Mouse (Mus musculus) thymus, postnatal 14 days (tissue): Measurements from ENCODE around the gene Slc6a21.

Experiments used
- DNase-seq: peaks from one replicate; pipeline ENCODE4 v3.0.0; 2021

The Slc6a21 gene

DNA sequence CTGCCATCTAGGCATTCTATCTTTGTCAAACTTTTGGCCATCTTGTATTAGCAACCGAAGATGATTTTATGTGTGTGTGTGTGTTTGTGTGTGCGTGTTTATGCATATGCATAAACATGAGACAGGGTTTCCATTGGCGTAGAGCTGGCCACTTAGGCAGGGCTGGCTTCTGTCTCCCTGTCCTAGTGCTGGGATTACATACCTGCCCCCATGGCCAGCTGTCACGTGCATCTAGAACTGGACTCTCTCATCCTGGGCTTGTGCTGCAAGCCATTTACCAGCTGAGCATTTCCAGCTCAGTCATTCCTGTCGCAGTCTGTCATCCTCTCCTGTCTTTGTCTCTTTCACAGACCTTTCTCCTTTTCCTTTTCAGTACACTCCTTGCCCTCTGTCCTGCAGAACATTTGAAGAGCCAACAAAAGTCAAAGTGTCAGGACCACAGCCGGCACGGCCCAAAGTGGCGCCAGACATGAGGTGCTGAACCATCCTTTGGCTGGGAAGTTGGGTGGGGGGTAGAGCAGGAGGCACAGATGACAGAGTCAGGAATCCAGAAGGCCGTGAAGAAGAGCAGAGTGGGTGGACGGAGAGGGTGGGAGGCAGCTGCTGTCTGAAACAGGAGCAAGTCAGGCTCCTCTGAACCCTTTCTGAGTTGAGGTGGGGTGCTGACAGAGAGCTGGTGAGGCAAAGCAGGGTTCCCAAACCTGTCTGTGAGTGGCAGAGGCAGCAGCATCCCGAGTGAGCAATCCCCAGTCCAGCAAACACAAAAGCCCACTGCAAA lies 20.1 kb upstream of the Slc6a21 start:
- DNase-seq: no peak

GRCm38 (mm10) chr7:45259281-45259680 lies 18.0 kb upstream of the Slc6a21 start:
- DNase-seq: no peak

DNA sequence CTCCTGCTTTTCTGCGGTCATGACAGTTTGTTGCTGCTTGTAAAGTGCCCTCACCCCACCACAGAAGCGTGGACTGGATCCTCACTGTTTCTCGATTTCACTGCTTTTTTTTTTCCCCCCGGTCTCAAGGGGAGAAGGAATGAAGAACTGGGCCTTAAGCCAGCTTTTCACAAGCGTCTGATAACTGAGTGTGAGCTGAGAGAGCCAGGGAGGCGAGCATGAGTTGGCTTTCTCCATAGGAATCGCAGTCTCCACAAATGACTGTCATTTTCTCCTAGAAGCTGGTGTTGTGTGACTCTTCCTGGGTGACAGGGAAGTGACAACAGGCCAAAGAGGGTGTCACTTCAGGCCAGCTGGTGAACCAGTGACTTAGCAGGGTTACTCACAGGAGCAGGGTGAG lies 15.0 kb upstream of the Slc6a21 start:
- DNase-seq: no peak

DNA sequence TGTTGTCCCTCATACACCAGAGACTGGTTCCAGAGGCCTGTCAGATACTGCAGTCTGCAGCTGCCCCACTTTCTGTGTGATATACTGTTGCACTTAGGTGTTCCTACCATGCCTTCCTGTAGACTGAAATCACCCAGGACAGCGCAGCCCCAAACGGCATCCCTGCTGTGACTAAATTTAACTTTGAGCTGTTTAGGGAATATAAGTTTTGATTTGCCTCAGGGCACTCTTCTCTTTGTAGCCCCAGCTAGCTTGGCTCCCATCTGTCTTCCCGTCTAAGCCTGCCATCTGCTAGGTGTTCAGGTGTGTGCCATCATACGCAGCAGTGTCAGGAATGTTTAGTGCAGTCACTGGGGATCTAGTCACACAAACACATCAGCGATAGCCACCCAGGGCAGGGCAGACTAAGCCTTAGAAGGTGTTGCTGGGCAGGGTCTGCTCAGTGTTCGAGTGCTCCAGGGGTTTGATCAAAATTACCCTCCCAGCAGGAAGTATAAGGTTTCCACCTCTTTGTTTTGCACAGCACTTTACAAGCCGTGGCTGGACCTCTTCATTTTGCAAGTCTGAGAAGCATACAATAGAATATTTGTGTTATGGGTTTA lies 14.2 kb upstream of the Slc6a21 start:
- no peak for DNase-seq

DNA sequence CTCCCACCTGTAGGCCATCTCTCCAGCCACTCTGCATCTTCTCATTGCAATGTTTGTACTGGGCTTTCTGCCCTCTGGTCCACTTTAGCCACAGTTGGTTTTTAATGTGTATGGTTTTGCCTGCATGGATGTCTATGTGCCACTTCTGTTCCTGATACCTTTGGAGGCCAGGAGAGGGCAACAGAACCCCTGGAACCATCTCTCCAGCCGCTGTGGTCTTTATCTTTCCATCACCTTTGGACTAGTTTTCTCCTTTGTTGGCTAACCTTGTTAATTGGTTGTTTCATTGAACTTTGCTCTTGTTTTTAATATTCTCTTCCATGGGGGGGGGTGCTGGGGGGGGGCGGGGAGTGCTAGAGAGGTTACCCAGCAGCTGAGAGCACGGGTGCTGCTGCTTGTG lies 13.0 kb upstream of the Slc6a21 start:
- no peak for DNase-seq

DNA sequence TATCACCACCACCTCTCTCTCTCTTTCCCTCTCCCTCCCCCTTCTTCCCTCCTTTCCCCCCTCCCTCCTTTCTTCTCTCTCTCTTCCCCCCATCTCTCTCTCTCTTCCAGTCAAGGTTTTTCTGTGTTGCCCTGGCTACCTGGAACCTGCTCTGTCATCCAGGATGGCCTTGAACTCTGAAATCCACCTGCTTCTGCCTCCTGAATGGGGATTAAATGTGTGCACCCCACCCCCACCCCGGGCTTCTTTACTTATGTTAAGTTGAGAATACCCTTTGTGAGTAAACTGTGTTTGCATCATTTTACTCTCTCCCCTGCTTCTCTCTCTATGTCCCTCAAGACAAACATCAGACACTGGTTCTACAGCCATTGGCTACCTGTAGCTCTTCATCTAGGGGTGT lies 11.8 kb upstream of the Slc6a21 start:
- no peak for DNase-seq

GRCm38 (mm10) chr7:45272786-45273412 lies 4.4 kb upstream of the Slc6a21 start:
- DNase-seq: no peak

DNA sequence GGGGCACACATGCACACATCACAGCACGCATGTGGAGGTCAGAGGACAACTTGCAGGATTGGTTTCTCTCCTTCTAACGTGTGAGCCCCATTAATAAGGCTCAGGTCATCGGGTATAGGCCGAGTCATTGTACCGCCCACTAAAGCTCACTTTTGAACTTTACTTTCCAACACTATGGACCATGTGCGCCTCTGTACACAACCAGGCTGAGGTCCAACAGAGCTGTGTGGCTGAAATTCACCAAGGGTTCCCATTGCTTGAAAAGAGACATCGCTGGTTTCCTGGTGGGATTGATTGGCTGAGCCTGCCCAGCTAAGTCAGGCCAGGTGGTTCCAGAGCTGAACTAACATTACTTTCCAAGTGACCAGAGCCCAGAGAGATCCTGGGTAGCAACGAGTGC lies 3.6 kb upstream of the Slc6a21 start:
- no peak for DNase-seq

DNA sequence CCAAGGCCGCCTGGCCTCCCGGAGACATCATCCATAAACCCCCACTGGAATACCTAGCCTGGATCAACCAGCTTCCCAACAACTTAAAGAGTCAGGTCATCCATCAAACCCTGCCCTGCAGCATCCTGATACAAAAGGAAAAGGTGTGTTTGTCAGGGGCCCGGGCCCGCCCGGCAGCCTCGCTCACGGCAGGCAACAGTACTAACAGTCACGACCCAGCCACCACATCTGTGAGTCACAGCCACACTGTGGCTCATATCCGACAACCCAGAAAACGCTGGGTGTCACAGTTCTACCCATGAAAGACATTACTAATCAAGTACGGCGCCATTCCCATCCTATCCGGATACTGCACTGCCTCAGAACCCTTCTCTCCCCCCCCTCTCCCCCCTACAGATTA lies 9.2 kb downstream of the Slc6a21 start:
- DNase-seq: no peak

- DNase-seq: no peak
These were observed 19.3 kb downstream of the Slc6a21 start for GRCm38 (mm10) chr7:45296626-45297025.

GRCm38 (mm10) chr7:45297563-45297962 lies 20.2 kb downstream of the Slc6a21 start:
- DNase-seq: no peak

GRCm38 (mm10) chr7:45299752-45300151 lies 22.4 kb downstream of the Slc6a21 start:
- DNase-seq: peak; percentile 48

DNA sequence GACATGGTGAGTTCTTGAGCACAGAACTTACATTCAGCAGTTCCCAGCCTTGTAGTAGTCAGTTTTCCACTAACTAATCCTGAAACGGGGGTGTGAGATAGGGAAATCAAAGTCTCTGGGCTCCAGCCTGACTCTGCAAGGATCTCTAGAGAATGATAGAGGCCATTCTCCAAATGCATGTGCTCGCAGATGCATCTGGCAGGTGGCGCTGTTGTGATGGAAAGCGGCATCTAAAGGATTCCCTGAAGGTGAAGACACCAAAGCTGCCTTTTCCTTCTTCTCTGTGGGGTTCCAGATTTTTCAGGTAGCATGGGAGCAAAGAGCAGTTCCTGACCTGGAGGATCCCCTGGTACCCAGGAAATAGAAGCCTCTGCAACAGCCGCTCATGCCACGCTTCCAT lies 23.0 kb downstream of the Slc6a21 start:
- peak; percentile 53 for DNase-seq

- no peak for DNase-seq
These were observed 25.3 kb downstream of the Slc6a21 start for GRCm38 (mm10) chr7:45302626-45303025.

GRCm38 (mm10) chr7:45304869-45305268 lies 27.6 kb downstream of the Slc6a21 start:
- peak; percentile 16 for DNase-seq

DNA sequence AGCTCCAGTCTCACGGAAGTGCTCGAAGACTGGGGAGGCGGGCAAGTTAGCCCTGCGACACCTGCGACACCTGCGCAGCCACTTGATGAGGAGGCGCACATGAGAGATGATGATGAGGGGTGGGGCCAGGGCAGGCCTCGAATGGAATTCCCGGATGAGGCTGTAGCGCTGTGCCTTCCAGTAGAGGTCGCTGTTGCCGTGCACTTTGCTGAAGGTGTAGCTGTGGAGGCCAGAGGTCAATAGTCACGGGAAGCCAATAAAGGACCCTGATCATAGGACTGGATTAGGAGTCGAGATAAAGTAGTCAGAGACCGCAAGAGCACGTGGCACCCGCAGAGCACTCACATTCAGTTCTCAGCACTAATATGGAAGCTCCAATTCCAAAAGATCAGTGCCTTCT lies 28.0 kb downstream of the Slc6a21 start:
- peak; percentile 58 for DNase-seq

DNA sequence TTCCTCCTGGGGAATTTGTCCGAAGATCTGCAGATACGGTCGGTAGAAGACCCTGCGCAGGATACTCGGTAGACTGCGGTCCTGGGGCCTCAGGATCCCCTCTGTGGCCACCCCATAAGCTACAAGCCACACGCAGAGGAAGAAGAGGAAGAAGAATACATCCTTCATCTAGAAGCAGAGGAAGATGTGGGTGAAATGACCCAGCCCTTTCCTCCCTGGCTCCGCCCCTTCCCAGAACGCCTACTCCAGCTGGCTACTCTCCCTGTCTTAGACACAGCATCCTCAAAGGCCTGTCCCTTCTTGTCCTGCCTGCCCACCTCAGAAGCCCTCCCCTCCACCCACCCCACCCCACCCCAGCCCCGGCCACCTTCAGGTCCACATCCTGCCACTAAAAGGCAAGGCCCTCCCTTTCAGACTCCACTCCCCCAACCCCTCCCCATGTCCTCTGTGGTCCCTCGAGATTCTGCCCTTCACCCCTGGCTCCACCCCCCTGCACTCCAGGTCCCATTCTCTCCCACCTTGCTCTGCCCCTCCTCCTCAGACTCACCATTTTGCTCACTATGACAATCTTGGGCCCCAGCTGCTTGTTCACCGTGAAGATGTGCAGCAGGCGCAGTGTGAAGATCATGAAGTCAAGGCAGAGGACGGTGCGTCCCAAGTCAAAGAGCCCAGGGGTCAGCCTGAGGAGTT lies 31.4 kb downstream of the Slc6a21 start:
- peak; percentile 21 for DNase-seq

GRCm38 (mm10) chr7:45309455-45309854 lies 32.1 kb downstream of the Slc6a21 start:
- DNase-seq: peak; percentile 59

DNA sequence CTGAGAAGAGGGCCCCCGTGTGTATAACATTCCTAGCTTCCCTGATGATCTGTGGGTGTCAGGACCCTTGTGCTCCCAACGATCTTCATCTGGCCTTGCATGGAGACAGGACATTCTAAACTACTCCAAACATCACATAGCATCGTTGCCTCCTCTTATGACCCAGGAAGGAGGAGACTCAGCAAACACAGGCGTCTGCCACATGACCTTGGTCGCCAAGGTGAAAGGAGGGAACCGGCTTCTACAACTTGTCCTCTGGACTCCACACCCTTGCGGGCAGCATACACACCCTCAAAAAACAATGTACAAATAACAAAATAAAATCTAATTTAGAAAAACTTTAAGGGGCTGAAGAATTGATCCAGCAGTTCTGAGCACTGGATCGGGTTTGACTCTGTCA lies 34.7 kb downstream of the Slc6a21 start:
- DNase-seq: no peak

GRCm38 (mm10) chr7:45312686-45313453 lies 35.6 kb downstream of the Slc6a21 start:
- no peak for DNase-seq

DNA sequence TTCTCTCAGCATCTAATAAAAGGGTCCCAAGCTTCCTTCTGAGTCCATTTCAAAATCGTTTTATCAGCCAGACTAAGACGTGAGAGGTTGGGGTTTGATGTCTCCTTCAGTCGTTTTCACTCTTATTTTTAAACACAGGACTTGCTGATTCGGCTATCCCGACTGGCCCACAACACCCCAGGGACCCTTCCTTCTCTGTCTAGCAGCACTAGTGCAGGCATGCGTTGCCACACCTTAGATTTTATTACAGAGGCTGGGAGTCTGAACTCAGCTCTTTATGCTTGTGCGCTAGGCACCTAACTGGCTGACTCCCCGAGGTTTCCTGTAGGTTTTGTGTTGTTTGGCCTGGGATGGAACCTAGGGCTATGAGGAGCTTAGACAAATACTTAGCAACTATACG lies 36.2 kb downstream of the Slc6a21 start:
- no peak for DNase-seq

GRCm38 (mm10) chr7:45315182-45315701 lies 37.9 kb downstream of the Slc6a21 start:
- DNase-seq: no peak

DNA sequence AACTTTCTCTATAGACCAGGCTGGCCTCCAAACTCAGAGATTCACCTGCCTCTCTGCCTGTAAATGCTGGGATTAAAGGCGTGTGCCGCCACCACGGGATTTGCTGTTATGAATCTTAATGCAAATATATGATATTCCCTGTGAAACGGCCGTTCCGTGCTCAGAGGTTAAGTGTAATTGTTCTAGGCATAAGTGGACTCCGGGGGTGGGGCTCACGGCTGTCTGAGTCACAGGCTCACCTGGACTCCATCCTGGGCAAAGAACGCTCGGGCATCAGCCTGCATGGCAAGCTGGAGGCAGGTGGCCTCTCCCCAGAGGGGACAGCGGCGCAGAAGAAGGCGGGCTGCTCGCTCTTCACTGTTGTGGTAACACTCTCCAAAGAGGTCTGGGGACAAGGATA lies 39.2 kb downstream of the Slc6a21 start:
- DNase-seq: no peak
